Mouse (Mus musculus) erythroblast, embryonic 14.5 days (primary cell): ENCODE measurements around the gene Ercc5.

ENCODE experiments used
- GATA1 ChIP-seq: IDR thresholded peaks from 2 replicates; pipeline ENCODE4 v1.6.1; 2012; ENCODE audit warnings: low read length, inconsistent platforms, mixed read lengths
- TAL1 ChIP-seq: IDR thresholded peaks from 3 replicates; pipeline ENCODE4 v1.6.1; 2012; ENCODE audit warnings: low read length, inconsistent platforms, mixed read lengths

DNA sequence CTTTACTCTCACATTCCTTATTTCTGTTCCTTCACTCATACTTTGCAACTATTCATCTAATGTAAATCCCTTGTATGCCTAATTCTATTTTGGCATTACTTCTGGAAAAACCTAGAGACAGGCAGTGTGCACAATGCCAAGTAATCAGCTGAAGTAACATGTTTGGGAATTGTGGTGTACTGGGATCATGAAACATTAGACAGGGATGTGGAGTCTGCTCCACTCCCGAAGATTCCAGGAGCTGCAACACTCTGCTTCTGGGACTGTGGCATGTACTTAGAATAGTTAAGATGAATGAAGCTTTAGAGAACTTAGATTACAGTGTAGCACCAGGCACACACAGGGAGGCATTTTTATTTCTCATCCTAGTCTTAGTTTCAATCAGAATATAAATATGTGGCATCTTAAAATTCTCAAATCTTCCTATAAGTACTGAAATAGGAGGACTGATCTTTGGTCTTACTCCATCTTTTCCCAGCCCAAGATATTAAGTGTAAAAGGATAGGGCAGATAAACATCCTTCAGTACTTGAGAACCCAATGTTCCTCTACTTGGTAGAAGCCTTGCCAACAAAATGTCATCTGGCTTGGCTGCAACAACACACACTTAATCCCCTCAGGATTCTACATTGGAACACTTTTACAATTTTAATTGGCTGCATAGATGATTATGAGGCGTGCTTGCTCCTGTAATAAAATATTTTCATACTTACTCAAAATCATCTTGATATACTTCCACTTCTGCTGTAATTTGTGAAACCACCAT lies 69.0 kb downstream of the Ercc5 start:
- TF ChIP-seq TAL1 (no peak), GATA1 (no peak)
